Mouse (Mus musculus): Measurements from ENCODE around the gene 1700013F07Rik. TPM values are rescaled to one million over a fixed set of nuclear protein-coding genes. Genes with fewer than 3 reads are reported as not detected.

1700013F07Rik gene
- polyA plus RNA-seq, 1 experiment from 2014 or later, result not detected

Small RNA genes lying within 50 kb of the gene (microRNA-seq; reads per million reads assigned to microRNA genes)
- gene Gm22860 (ENCODE audit: borderline number of aligned reads), result not detected

Other genes with a start within 250 kb of the 1700013F07Rik start
- 0.32 TPM in 1 of 2 replicates, not detected in the other for gene Mybphl, start 169.2 kb upstream of the 1700013F07Rik start, polyA plus RNA-seq (2014; fragmentation: Nextera tagmentation; extraction: Ambion mirVana)
- gene Psrc1, start 150.3 kb upstream of the 1700013F07Rik start, polyA plus RNA-seq (2014; fragmentation: Nextera tagmentation; extraction: Ambion mirVana), result 71.5 and 81.7 TPM in 2 replicates
- gene Celsr2, start 118.6 kb upstream of the 1700013F07Rik start, polyA plus RNA-seq (2014; fragmentation: Nextera tagmentation; extraction: Ambion mirVana), result 12.4 and 13.5 TPM in 2 replicates
- 153 TPM in 2 replicates for gene Sars, start 88.9 kb upstream of the 1700013F07Rik start, polyA plus RNA-seq (2014; fragmentation: Nextera tagmentation; extraction: Ambion mirVana)
- gene 5330417C22Rik, start 2.4 kb downstream of the 1700013F07Rik start, polyA plus RNA-seq (2014; fragmentation: Nextera tagmentation; extraction: Ambion mirVana), result 0.48 and 1.5 TPM in 2 replicates
- 48.2 and 49.6 TPM in 2 replicates for gene Tmem167b, start 28.3 kb downstream of the 1700013F07Rik start, polyA plus RNA-seq (2014; fragmentation: Nextera tagmentation; extraction: Ambion mirVana)
- gene Taf13, start 37.5 kb downstream of the 1700013F07Rik start, polyA plus RNA-seq (2014; fragmentation: Nextera tagmentation; extraction: Ambion mirVana), result 64.1 and 70.3 TPM in 2 replicates
- gene Wdr47, start 57.1 kb downstream of the 1700013F07Rik start, polyA plus RNA-seq (2014; fragmentation: Nextera tagmentation; extraction: Ambion mirVana), result 16.9 and 17.2 TPM in 2 replicates
- gene Clcc1, start 119.8 kb downstream of the 1700013F07Rik start, polyA plus RNA-seq (2014; fragmentation: Nextera tagmentation; extraction: Ambion mirVana), result 73.2 and 79.8 TPM in 2 replicates
- 99.1 and 99.3 TPM in 2 replicates for gene Gpsm2, start 188.2 kb downstream of the 1700013F07Rik start, polyA plus RNA-seq (2014; fragmentation: Nextera tagmentation; extraction: Ambion mirVana)
- 0.15 and 0.20 TPM in 2 replicates for gene Aknad1, start 205.5 kb downstream of the 1700013F07Rik start, polyA plus RNA-seq (2014; fragmentation: Nextera tagmentation; extraction: Ambion mirVana)